Mouse (Mus musculus) splenic B cell, adult 2 months (primary cell): ENCODE data around the gene Pacs2.

Experiments used
- DNase-seq: peaks from one replicate; pipeline ENCODE4 v3.0.0-alpha.2; 2011; ENCODE audit warnings: low read depth, low spot score
- H3K27me3 ChIP-seq: 2 replicates; pipeline ENCODE4 v1.6.1; 2012; ENCODE audit warnings: mild to moderate bottlenecking, low read length, moderate library complexity, mixed read lengths; ENCODE audit not compliant: control insufficient read depth, poor library complexity, insufficient read depth, severe bottlenecking
- H3K36me3 ChIP-seq: 2 replicates; pipeline ENCODE4 v1.6.1; 2012; ENCODE audit warnings: mild to moderate bottlenecking, low read length, moderate library complexity, mixed read lengths; ENCODE audit not compliant: control insufficient read depth, poor library complexity, insufficient read depth, severe bottlenecking

Gene Pacs2

GRCm38 (mm10) chr12:113023082-113023481 lies 8.8 kb downstream of the Pacs2 start:
- peak; percentile 22 for DNase-seq
- Histone ChIP-seq H3K36me3 (no peaks in the 10 kb centered on the region), H3K27me3 (no peaks in the 10 kb centered on the region)

DNA sequence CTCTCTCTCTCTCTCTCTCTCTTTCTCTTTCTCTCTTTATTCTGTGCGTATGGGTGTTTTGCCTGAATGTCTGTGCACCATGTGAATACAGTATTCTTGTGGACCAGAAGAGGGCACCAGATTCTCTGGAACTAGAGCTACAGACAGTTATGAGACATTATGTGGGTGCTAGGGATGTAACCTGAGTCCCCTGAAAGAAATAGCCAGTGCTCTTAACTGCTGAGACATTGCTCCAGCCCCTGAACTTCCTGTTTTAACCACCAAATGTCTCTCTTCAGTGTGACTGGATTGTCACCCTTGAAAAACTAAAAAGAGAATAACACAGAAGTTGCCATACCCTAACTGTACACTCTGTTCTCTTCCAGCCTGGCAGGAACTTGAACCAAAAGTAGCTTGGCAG lies 12.2 kb downstream of the Pacs2 start:
- DNase-seq: peak; percentile 23

DNA sequence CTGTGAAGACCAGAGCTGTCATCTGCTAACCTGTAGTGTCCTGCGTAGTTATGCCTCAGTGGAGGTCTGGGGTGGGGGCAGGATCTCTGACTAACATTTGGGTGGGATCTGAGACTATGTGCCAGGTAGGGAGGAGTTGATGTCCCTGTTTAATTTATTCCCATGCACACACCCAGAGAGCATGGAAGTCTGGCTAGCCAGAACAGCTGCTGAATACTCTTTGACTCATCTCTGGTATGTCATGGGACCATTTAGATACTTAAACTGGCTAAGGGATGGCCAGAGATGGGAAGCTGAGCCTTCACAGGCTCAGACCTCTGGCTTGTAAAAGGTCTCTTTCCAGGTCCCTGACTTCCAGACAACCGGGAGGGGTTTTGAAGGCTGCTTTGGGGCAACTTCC lies 13.2 kb downstream of the Pacs2 start:
- no peaks in the 10 kb centered on the region for H3K27me3 ChIP-seq
- H3K36me3 ChIP-seq: no peaks in the 10 kb centered on the region
- no peak for DNase-seq

More for the DNA sequence above, 12.2 kb downstream of the Pacs2 start:
- H3K27me3 ChIP-seq: no peaks in the 10 kb centered on the region
- H3K36me3 ChIP-seq: no peaks in the 10 kb centered on the region

- H3K27me3 ChIP-seq: no peaks in the 10 kb centered on the region
- no peak for DNase-seq
- no peaks in the 10 kb centered on the region for H3K36me3 ChIP-seq
These were observed 13.8 kb downstream of the Pacs2 start for GRCm38 (mm10) chr12:113028067-113028466.

GRCm38 (mm10) chr12:113028898-113029297 lies 14.6 kb downstream of the Pacs2 start:
- Histone ChIP-seq H3K36me3 (no peaks in the 10 kb centered on the region), H3K27me3 (no peaks in the 10 kb centered on the region)
- DNase-seq: no peak

DNA sequence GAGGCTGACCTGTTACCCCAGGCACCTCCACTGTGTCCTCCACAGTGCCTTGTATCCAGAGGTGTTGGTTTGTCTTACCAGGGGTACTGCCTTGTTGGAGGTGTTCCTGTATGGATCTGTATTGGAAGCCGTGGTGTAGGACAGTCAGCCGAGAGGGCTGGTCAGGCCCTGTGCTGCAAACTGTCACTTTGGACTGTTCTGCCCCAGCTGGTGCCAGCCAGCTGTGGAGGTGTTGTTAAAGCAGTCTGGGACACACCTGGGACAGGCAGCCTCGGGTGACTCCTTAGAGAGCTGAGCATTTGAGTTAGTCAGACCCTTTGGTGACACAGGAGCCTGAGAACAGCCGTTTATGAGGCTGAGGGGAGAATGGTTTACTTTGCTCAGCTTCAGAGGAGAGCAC lies 15.7 kb downstream of the Pacs2 start:
- no peak for DNase-seq
- Histone ChIP-seq H3K27me3 (no peaks in the 10 kb centered on the region), H3K36me3 (no peaks in the 10 kb centered on the region)

- DNase-seq: no peak
- Histone ChIP-seq H3K27me3 (no peaks in the 10 kb centered on the region), H3K36me3 (no peaks in the 10 kb centered on the region)
These were observed 16.7 kb downstream of the Pacs2 start for GRCm38 (mm10) chr12:113030993-113031392.

GRCm38 (mm10) chr12:113031441-113031840 lies 17.1 kb downstream of the Pacs2 start:
- no peaks in the 10 kb centered on the region for H3K27me3 ChIP-seq
- DNase-seq: no peak
- H3K36me3 ChIP-seq: no peaks in the 10 kb centered on the region

- Histone ChIP-seq H3K27me3 (no peaks in the 10 kb centered on the region), H3K36me3 (no peaks in the 10 kb centered on the region)
- DNase-seq: no peak
These were observed 18.3 kb downstream of the Pacs2 start for GRCm38 (mm10) chr12:113032296-113033250.

GRCm38 (mm10) chr12:113035093-113035492 lies 20.8 kb downstream of the Pacs2 start:
- no peak for DNase-seq

DNA sequence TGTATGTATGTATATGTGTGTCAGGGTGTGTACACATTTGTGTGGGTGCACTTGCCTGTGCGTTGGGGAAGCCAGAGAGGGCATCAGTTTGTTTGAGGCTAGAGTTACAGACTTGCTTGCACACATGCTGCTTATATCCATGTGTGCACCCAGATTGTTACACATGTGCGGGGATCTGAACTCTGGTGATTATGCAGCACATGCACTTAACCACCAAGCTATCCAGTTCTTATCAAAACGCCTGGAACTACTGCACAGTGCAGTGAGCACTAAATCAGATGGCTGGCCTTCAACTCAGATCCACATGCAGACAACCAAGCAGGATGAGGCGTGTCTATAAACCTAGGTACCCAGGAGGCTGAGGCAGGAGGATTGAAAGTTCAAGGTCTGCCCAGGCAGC lies 22.7 kb downstream of the Pacs2 start:
- no peaks in the 10 kb centered on the region for H3K36me3 ChIP-seq
- H3K27me3 ChIP-seq: no peaks in the 10 kb centered on the region
- DNase-seq: no peak

More at GRCm38 (mm10) chr12:113035093-113035492, 20.8 kb downstream of the Pacs2 start:
- no peaks in the 10 kb centered on the region for H3K36me3 ChIP-seq
- no peaks in the 10 kb centered on the region for H3K27me3 ChIP-seq

GRCm38 (mm10) chr12:113038414-113038813 lies 24.1 kb downstream of the Pacs2 start:
- no peak for DNase-seq
- Histone ChIP-seq H3K36me3 (no peaks in the 10 kb centered on the region), H3K27me3 (no peaks in the 10 kb centered on the region)

DNA sequence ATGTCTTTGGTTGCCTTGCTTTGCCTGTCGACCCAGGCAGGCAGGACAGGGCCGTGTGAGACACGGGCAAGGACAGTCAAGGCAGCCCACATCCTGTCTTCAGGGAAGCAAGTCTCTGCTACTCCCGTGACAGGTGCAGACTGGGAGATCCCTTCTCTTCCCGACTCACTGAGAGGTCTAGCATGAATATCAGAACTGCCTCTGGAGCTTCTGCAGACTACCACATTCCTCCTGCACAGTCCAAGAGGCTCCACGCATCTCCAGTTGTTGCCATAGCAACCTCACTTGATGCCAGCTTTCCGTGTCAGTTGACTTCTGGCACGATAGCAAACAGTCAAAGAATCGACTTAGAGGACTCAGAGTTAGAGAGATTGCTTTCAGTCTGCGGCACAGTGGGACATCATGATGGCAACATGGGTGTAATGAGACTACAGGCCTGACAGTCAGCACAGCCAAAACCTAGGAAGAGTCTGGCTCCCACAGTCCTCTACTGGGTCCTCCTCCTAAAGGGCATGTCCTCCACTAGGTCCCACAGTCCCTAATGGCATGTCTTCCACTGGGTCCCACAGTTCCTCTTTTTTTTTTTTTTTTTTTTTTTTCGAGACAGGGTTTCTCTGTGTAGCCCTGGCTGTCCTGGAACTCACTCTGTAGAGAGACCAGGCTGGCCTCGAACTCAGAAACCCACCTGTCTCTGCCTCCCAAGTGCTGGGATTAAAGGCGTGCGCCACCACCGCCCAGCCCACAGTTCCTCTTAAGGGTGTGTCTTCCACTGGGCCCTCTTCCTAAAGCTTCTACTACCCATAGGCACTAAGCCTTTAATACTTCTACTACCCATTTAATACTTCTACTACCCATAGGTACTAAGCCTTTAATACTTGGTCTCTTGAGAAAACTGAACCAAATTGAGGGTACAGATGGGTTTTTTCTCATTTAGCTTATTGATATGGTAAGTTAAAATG lies 27.5 kb downstream of the Pacs2 start:
- H3K36me3 ChIP-seq: no peaks in the 10 kb centered on the region
- H3K27me3 ChIP-seq: no peaks in the 10 kb centered on the region
- no peak for DNase-seq

DNA sequence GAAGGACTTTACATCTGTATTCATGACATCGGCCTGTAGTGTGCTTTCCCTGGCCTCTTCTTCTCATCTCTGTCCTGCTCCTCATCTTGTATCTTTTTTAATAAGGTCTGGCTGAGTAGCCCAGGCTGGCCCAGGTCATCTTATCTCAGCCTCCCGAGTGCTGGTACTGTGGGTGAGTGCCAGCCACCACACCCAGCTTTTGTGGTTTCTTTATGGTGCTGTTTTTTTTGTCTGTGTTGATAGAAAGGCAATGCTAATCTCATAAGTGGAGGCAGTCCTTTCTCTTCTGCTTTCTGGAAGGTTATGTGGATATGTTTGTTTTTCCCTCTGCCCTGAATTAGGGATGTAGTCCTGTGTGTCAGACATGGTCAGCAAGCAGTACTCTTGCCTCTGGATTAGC lies 28.2 kb downstream of the Pacs2 start:
- Histone ChIP-seq H3K27me3 (no peaks in the 10 kb centered on the region), H3K36me3 (no peaks in the 10 kb centered on the region)
- DNase-seq: no peak
